Mouse (Mus musculus) urinary bladder, postnatal 14 days (tissue): ENCODE data around the gene Rbfox1.

Experiments
- DNase-seq: peaks from one replicate; pipeline ENCODE4 v3.0.0; 2021; ENCODE audit warnings: low spot score

Gene Rbfox1

GRCm38 (mm10) chr16:6097244-6098040 is 212.3 kb downstream of the Rbfox1 start:
- no peak for DNase-seq

GRCm38 (mm10) chr16:6098116-6098515 is 213.0 kb downstream of the Rbfox1 start:
- no peak for DNase-seq

GRCm38 (mm10) chr16:6099598-6099997 is 214.4 kb downstream of the Rbfox1 start:
- no peak for DNase-seq

GRCm38 (mm10) chr16:6100421-6100877 is 215.3 kb downstream of the Rbfox1 start:
- no peak for DNase-seq

- DNase-seq, result no peak
Observed at GRCm38 (mm10) chr16:6103713-6104112, 218.6 kb downstream of the Rbfox1 start.

- no peak for DNase-seq
Observed at GRCm38 (mm10) chr16:6110121-6110520, 225.0 kb downstream of the Rbfox1 start.

GRCm38 (mm10) chr16:6113836-6114475 is 228.8 kb downstream of the Rbfox1 start:
- no peak for DNase-seq

- no peak for DNase-seq
Observed at GRCm38 (mm10) chr16:6119472-6119871, 234.3 kb downstream of the Rbfox1 start.

GRCm38 (mm10) chr16:6121232-6121631 is 236.1 kb downstream of the Rbfox1 start:
- no peak for DNase-seq

- DNase-seq, result no peak
Observed at GRCm38 (mm10) chr16:6122859-6123258, 237.7 kb downstream of the Rbfox1 start.

- no peak for DNase-seq
Observed at GRCm38 (mm10) chr16:6128314-6128713, 243.2 kb downstream of the Rbfox1 start.

- no peak for DNase-seq
Observed at GRCm38 (mm10) chr16:6135016-6135415, 249.9 kb downstream of the Rbfox1 start.

- no peak for DNase-seq
Observed at GRCm38 (mm10) chr16:6139432-6139831, 254.3 kb downstream of the Rbfox1 start.

GRCm38 (mm10) chr16:6147957-6148356 is 262.8 kb downstream of the Rbfox1 start:
- DNase-seq, result no peak

GRCm38 (mm10) chr16:6149345-6149744 is 264.2 kb downstream of the Rbfox1 start:
- no peak for DNase-seq

- DNase-seq, result no peak
Observed at GRCm38 (mm10) chr16:6155556-6155955, 270.4 kb downstream of the Rbfox1 start.

- no peak for DNase-seq
Observed at GRCm38 (mm10) chr16:6164476-6164875, 279.3 kb downstream of the Rbfox1 start.

GRCm38 (mm10) chr16:6169346-6169745 is 284.2 kb downstream of the Rbfox1 start:
- DNase-seq, result no peak

- DNase-seq, result no peak
Observed at GRCm38 (mm10) chr16:6180819-6181218, 295.7 kb downstream of the Rbfox1 start.

- no peak for DNase-seq
Observed at GRCm38 (mm10) chr16:6182329-6182728, 297.2 kb downstream of the Rbfox1 start.

GRCm38 (mm10) chr16:6192358-6192757 is 307.2 kb downstream of the Rbfox1 start:
- no peak for DNase-seq

- no peak for DNase-seq
Observed at GRCm38 (mm10) chr16:6206431-6206830, 321.3 kb downstream of the Rbfox1 start.

- DNase-seq, result no peak
Observed at GRCm38 (mm10) chr16:6212916-6213315, 327.8 kb downstream of the Rbfox1 start.
